Mouse (Mus musculus): ENCODE results near the gene Omt2b. TPM values are rescaled to one million over a fixed set of nuclear protein-coding genes. Genes with fewer than 3 reads are reported as not detected.
"Not testable (repeated sequence)": the region's sequence is repeated elsewhere in the genome, so short reads cannot be mapped to it uniquely, and the experiment has no call there.

Gene Omt2b
- polyA plus RNA-seq, 1 experiment, result not detected

- H3K36me3 ChIP-seq (ENCODE audit: control insufficient read depth, insufficient read depth), result no peaks in the 10 kb centered on the region
- no peaks in the 10 kb centered on the region for H3K79me3 ChIP-seq (ENCODE audit: low read depth)
- no peaks in the 10 kb centered on the region for H3K79me2 ChIP-seq (ENCODE audit: control insufficient read depth, insufficient read depth)
- H3ac ChIP-seq (ENCODE audit: control insufficient read depth, insufficient read length, low read depth), result no peak overlapping the region
- H3K27me3 ChIP-seq (ENCODE audit: control insufficient read depth, insufficient read depth, insufficient read length), result no peaks in the 10 kb centered on the region
- TF ChIP-seq CTCF (IDR thresholded peaks at IDR 0.05; ENCODE audit: control insufficient read depth, insufficient read depth, insufficient read length) (no peak), USF1 (IDR thresholded peaks at IDR 0.05; ENCODE audit: low read depth) (no peak), MAX (IDR thresholded peaks at IDR 0.05) (no peak), CEBPB (IDR thresholded peaks at IDR 0.05; ENCODE audit: low read depth) (no peak), MYOD1 (IDR thresholded peaks at IDR 0.05; ENCODE audit: control insufficient read depth, insufficient read length, low read depth) (no peak), MYOG (IDR thresholded peaks at IDR 0.05; ENCODE audit: control insufficient read depth, extremely low read depth, insufficient read length) (no peak), FOSL1 (IDR thresholded peaks at IDR 0.05; ENCODE audit: insufficient read depth, low read length, poor library complexity, severe bottlenecking) (no peak)
- H3K4me3 ChIP-seq (ENCODE audit: insufficient read depth, poor library complexity, severe bottlenecking), result no peak overlapping the region
Measured at GRCm38 (mm10) chr9:78347004-78347403, 19.6 kb downstream of the Omt2b start.

GRCm38 (mm10) chr9:78348206-78349004 lies 21.0 kb downstream of the Omt2b start:
- not testable (repeated sequence) for H3K27me3 ChIP-seq (ENCODE audit: control insufficient read depth, insufficient read depth, insufficient read length); H3K4me3 ChIP-seq (ENCODE audit: insufficient read depth, poor library complexity, severe bottlenecking); H3K79me2 ChIP-seq (ENCODE audit: control insufficient read depth, insufficient read depth); H3K36me3 ChIP-seq (ENCODE audit: control insufficient read depth, insufficient read depth); H3K79me3 ChIP-seq (ENCODE audit: low read depth)
- TF ChIP-seq MYOD1 (IDR thresholded peaks at IDR 0.05; ENCODE audit: control insufficient read depth, insufficient read length, low read depth) (peak; percentile 5), USF1 (IDR thresholded peaks at IDR 0.05; ENCODE audit: low read depth) (peak; percentile 31)
- H3ac ChIP-seq (ENCODE audit: control insufficient read depth, insufficient read length, low read depth), result peak overlapping the region; percentile 24

GRCm38 (mm10) chr9:78349141-78349540 lies 21.8 kb downstream of the Omt2b start:
- H3K27me3 ChIP-seq (ENCODE audit: control insufficient read depth, insufficient read depth, insufficient read length); H3K79me2 ChIP-seq (ENCODE audit: control insufficient read depth, insufficient read depth); H3K4me3 ChIP-seq (ENCODE audit: insufficient read depth, poor library complexity, severe bottlenecking); H3K79me3 ChIP-seq (ENCODE audit: low read depth); H3K36me3 ChIP-seq (ENCODE audit: control insufficient read depth, insufficient read depth): not testable (repeated sequence)
- peak overlapping the region; percentile 24 for H3ac ChIP-seq (ENCODE audit: control insufficient read depth, insufficient read length, low read depth)

GRCm38 (mm10) chr9:78350007-78350406 lies 22.6 kb downstream of the Omt2b start:
- not testable (repeated sequence) for H3ac ChIP-seq (ENCODE audit: control insufficient read depth, insufficient read length, low read depth); H3K36me3 ChIP-seq (ENCODE audit: control insufficient read depth, insufficient read depth); H3K79me3 ChIP-seq (ENCODE audit: low read depth); H3K79me2 ChIP-seq (ENCODE audit: control insufficient read depth, insufficient read depth); H3K27me3 ChIP-seq (ENCODE audit: control insufficient read depth, insufficient read depth, insufficient read length); H3K4me3 ChIP-seq (ENCODE audit: insufficient read depth, poor library complexity, severe bottlenecking)

DNA sequence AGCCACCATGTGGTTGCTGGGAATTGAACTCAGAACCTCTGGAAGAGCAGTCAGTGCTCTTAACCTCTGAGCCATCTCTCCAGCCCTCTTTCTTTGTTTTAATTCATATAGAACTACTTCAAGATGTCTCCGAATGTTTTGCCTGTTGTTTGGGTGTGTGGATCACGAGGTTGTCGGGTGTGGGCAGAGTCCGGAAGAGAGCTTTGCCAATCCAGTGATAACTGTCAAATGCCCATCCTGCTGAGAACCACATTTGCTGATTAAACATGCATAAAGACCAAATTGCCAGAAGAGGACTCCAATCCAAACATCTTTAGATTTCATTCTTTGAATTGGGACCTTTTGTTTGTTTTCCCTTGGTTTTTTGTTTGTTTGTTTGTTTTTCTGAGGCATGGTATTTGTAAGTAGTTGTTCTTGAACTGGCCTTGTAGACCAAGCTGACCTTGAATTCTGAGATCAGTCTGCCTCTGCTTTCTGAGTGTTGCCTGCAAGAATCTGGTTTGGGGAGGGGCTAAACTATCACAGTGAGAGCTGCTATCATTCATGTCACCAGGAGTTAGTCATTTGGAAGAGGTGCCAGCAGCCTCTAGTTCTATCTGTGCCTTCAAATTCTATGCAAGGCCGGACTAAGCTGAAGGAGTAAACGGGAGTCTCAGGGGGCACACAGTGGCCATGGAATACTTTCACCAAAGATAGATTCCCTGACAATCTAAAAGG lies 24.3 kb downstream of the Omt2b start:
- H3K79me2 ChIP-seq (ENCODE audit: control insufficient read depth, insufficient read depth), result no peaks in the 10 kb centered on the region

GRCm38 (mm10) chr9:78354665-78355578 lies 27.5 kb downstream of the Omt2b start:
- no peaks in the 10 kb centered on the region for H3K27me3 ChIP-seq (ENCODE audit: control insufficient read depth, insufficient read depth, insufficient read length)
- H3ac ChIP-seq (ENCODE audit: control insufficient read depth, insufficient read length, low read depth), result no peak overlapping the region
- H3K36me3 ChIP-seq (ENCODE audit: control insufficient read depth, insufficient read depth), result no peaks in the 10 kb centered on the region
- no peaks in the 10 kb centered on the region for H3K79me2 ChIP-seq (ENCODE audit: control insufficient read depth, insufficient read depth)
- H3K4me3 ChIP-seq (ENCODE audit: insufficient read depth, poor library complexity, severe bottlenecking), result no peak overlapping the region
- H3K79me3 ChIP-seq (ENCODE audit: low read depth), result no peaks in the 10 kb centered on the region
- no peak for TF ChIP-seq MYOG (IDR thresholded peaks at IDR 0.05; ENCODE audit: control insufficient read depth, extremely low read depth, insufficient read length)
- no peak for TF ChIP-seq CTCF (IDR thresholded peaks at IDR 0.05; ENCODE audit: control insufficient read depth, insufficient read depth, insufficient read length)
- no peak for TF ChIP-seq FOSL1 (IDR thresholded peaks at IDR 0.05; ENCODE audit: insufficient read depth, low read length, poor library complexity, severe bottlenecking)
- TF ChIP-seq CEBPB (IDR thresholded peaks at IDR 0.05; ENCODE audit: low read depth), result no peak
- no peak for TF ChIP-seq MAX (IDR thresholded peaks at IDR 0.05)
- TF ChIP-seq MYOD1 (IDR thresholded peaks at IDR 0.05; ENCODE audit: control insufficient read depth, insufficient read length, low read depth), result no peak
- TF ChIP-seq USF1 (IDR thresholded peaks at IDR 0.05; ENCODE audit: low read depth), result no peak

More for the DNA sequence above, 24.3 kb downstream of the Omt2b start:
- no peaks in the 10 kb centered on the region for H3K27me3 ChIP-seq (ENCODE audit: control insufficient read depth, insufficient read depth, insufficient read length)
- no peaks in the 10 kb centered on the region for H3K79me3 ChIP-seq (ENCODE audit: low read depth)
- H3K4me3 ChIP-seq (ENCODE audit: insufficient read depth, poor library complexity, severe bottlenecking), result no peak overlapping the region
- no peak for TF ChIP-seq FOSL1 (IDR thresholded peaks at IDR 0.05; ENCODE audit: insufficient read depth, low read length, poor library complexity, severe bottlenecking)
- no peak for TF ChIP-seq MYOG (IDR thresholded peaks at IDR 0.05; ENCODE audit: control insufficient read depth, extremely low read depth, insufficient read length)
- no peak for TF ChIP-seq MAX (IDR thresholded peaks at IDR 0.05)
- TF ChIP-seq MYOD1 (IDR thresholded peaks at IDR 0.05; ENCODE audit: control insufficient read depth, insufficient read length, low read depth), result no peak
- no peak for TF ChIP-seq USF1 (IDR thresholded peaks at IDR 0.05; ENCODE audit: low read depth)
- TF ChIP-seq CTCF (IDR thresholded peaks at IDR 0.05; ENCODE audit: control insufficient read depth, insufficient read depth, insufficient read length), result no peak
- no peak for TF ChIP-seq CEBPB (IDR thresholded peaks at IDR 0.05; ENCODE audit: low read depth)
- no peaks in the 10 kb centered on the region for H3K36me3 ChIP-seq (ENCODE audit: control insufficient read depth, insufficient read depth)
- no peak overlapping the region for H3ac ChIP-seq (ENCODE audit: control insufficient read depth, insufficient read length, low read depth)

All from C2C12 (cell line).